Mouse (Mus musculus) midbrain, embryonic 14.5 days (tissue): ENCODE measurements at regions not wholly inside any gene's neighbourhood (a gene's known extent, or its start where the extent isn't known, plus 50 kb on each side); places are given as distances from the start of the nearest gene placed in this dataset.

Source experiments
- ATAC-seq: fragments of 200-750 bp; cut with Nextera tagmentation; 2 replicates; pipeline ENCODE4 v1.8.0; 2017; ENCODE audit warnings: moderate number of reproducible peaks, moderate library complexity; ENCODE audit not compliant: low FRiP score, low TSS enrichment
- DNase-seq: peaks from one replicate; pipeline ENCODE4 v3.0.0-alpha.2; 2015
- H3K27ac ChIP-seq: fragments of 300-500 bp; sonication (generic); replicated peaks from 2 replicates; pipeline ENCODE4 v1.5.1; 2014; ENCODE audit warnings: mild to moderate bottlenecking, low read depth, low read length, moderate library complexity
- H3K27me3 ChIP-seq: fragments of 300-500 bp; sonication (generic); 2 replicates; pipeline ENCODE4 v1.6.1; 2014; ENCODE audit warnings: low read length, control low read depth, mixed read lengths; ENCODE audit not compliant: control insufficient read depth, insufficient read depth
- H3K36me3 ChIP-seq: fragments of 300-500 bp; sonication (generic); 2 replicates; pipeline ENCODE4 v1.6.1; 2014; ENCODE audit warnings: low read length, control low read depth; ENCODE audit not compliant: control insufficient read depth, insufficient read depth
- H3K4me1 ChIP-seq: fragments of 300-500 bp; sonication (generic); 2 replicates; pipeline ENCODE4 v1.6.1; 2014; ENCODE audit warnings: mild to moderate bottlenecking, antibody characterized with exemption, low read length, control low read depth; ENCODE audit not compliant: control insufficient read depth, insufficient read depth
- H3K4me2 ChIP-seq: fragments of 300-500 bp; sonication (generic); 2 replicates; pipeline ENCODE4 v1.6.1; 2014; ENCODE audit warnings: mild to moderate bottlenecking, low read length, moderate library complexity
- H3K4me3 ChIP-seq: fragments of 300-500 bp; sonication (generic); replicated peaks from 2 replicates; pipeline ENCODE4 v1.5.1; 2014; ENCODE audit warnings: low read depth, low read length
- H3K9ac ChIP-seq: fragments of 300-500 bp; sonication (generic); replicated peaks from 2 replicates; pipeline ENCODE4 v1.6.1; 2014; ENCODE audit warnings: mild to moderate bottlenecking, low read length, moderate library complexity
- H3K9me3 ChIP-seq: fragments of 300-500 bp; sonication (generic); 2 replicates; pipeline ENCODE4 v1.6.1; 2016; ENCODE audit warnings: low read length, control low read depth, mixed read lengths; ENCODE audit not compliant: control insufficient read depth
- WGBS: fragments of 180-500 bp; shearing (Covaris S2); extraction: QIAGEN DNeasy Blood & Tissue Kit; methylation state at CpG from one replicate; pipeline ENCODE4 v1.1.7; 2014; 5-methylcytosine and 5-hydroxymethylcytosine counted together

- DNase-seq (no peak), ATAC-seq (peak; percentile 57; the same call in 1 of the 2 replicates)
- 92% methylated on average over 1 of the region's 1 CpGs for WGBS
- no peaks in the 10 kb centered on the region for H3K36me3 ChIP-seq
- no peak overlapping the region for H3K9ac ChIP-seq
- no peak overlapping the region for H3K4me3 ChIP-seq
- no peaks in the 10 kb centered on the region for H3K27me3 ChIP-seq
- no peaks in the 10 kb centered on the region for H3K9me3 ChIP-seq
- H3K27ac ChIP-seq, result no peak overlapping the region
- no peak overlapping the region for H3K4me2 ChIP-seq
- no peaks in the 10 kb centered on the region for H3K4me1 ChIP-seq
These were observed 280.2 kb upstream of the Fam49a start for GRCm38 (mm10) chr12:11981743-11982142.

GRCm38 (mm10) chr12:11993513-11993912 is 268.4 kb upstream of the Fam49a start:
- Histone ChIP-seq H3K4me2 (no peak overlapping the region), H3K4me3 (no peak overlapping the region), H3K9ac (no peak overlapping the region), H3K4me1 (no peaks in the 10 kb centered on the region), H3K36me3 (no peaks in the 10 kb centered on the region), H3K27ac (no peak overlapping the region), H3K9me3 (no peaks in the 10 kb centered on the region), H3K27me3 (no peaks in the 10 kb centered on the region)
- no peak for ATAC-seq
- no peak for DNase-seq
- WGBS, result 85% methylated on average over 1 of the region's 1 CpGs

GRCm38 (mm10) chr12:11999199-11999598 is 262.7 kb upstream of the Fam49a start:
- H3K4me3 ChIP-seq, result no peak overlapping the region
- no peaks in the 10 kb centered on the region for H3K36me3 ChIP-seq
- H3K4me1 ChIP-seq, result no peaks in the 10 kb centered on the region
- H3K9me3 ChIP-seq, result no peaks in the 10 kb centered on the region
- H3K9ac ChIP-seq, result no peak overlapping the region
- no peak overlapping the region for H3K27ac ChIP-seq
- H3K27me3 ChIP-seq, result no peaks in the 10 kb centered on the region
- H3K4me2 ChIP-seq, result no peak overlapping the region
- 80% methylated on average over 4 of the region's 4 CpGs for WGBS
- DNase-seq (no peak), ATAC-seq (no peak)

GRCm38 (mm10) chr12:12002414-12002813 is 259.5 kb upstream of the Fam49a start:
- no peak overlapping the region for H3K4me3 ChIP-seq
- H3K27ac ChIP-seq, result no peak overlapping the region
- DNase-seq (no peak), ATAC-seq (no peak)
- no peak overlapping the region for H3K4me2 ChIP-seq
- no peaks in the 10 kb centered on the region for H3K9me3 ChIP-seq
- H3K27me3 ChIP-seq, result no peaks in the 10 kb centered on the region
- WGBS, result 27% methylated on average over 3 of the region's 3 CpGs
- no peak overlapping the region for H3K9ac ChIP-seq
- H3K36me3 ChIP-seq, result no peaks in the 10 kb centered on the region
- no peaks in the 10 kb centered on the region for H3K4me1 ChIP-seq

GRCm38 (mm10) chr12:12010592-12010991 is 251.3 kb upstream of the Fam49a start:
- Histone ChIP-seq H3K36me3 (no peaks in the 10 kb centered on the region), H3K4me2 (no peak overlapping the region), H3K9me3 (no peaks in the 10 kb centered on the region), H3K27me3 (no peaks in the 10 kb centered on the region), H3K9ac (no peak overlapping the region), H3K4me1 (no peaks in the 10 kb centered on the region), H3K4me3 (no peak overlapping the region), H3K27ac (no peak overlapping the region)
- no peak for ATAC-seq
- no peak for DNase-seq

- no peak overlapping the region for H3K4me3 ChIP-seq
- ATAC-seq (no peak), DNase-seq (peak; percentile 45)
- no peaks in the 10 kb centered on the region for H3K36me3 ChIP-seq
- no peak overlapping the region for H3K4me2 ChIP-seq
- no peak overlapping the region for H3K27ac ChIP-seq
- no peaks in the 10 kb centered on the region for H3K27me3 ChIP-seq
- H3K4me1 ChIP-seq, result no peaks in the 10 kb centered on the region
- H3K9me3 ChIP-seq, result no peaks in the 10 kb centered on the region
- H3K9ac ChIP-seq, result no peak overlapping the region
- WGBS, result 82% methylated on average over 6 of the region's 6 CpGs
These were observed 238.0 kb upstream of the Fam49a start for GRCm38 (mm10) chr12:12023819-12024470.

- 89% methylated on average over 2 of the region's 2 CpGs for WGBS
- ATAC-seq, result no peak
These were observed 231.8 kb upstream of the Fam49a start for GRCm38 (mm10) chr12:12030039-12030550.

GRCm38 (mm10) chr12:12034521-12034920 is 227.4 kb upstream of the Fam49a start:
- Histone ChIP-seq H3K4me2 (no peak overlapping the region), H3K9me3 (no peaks in the 10 kb centered on the region), H3K27me3 (no peaks in the 10 kb centered on the region), H3K4me3 (no peak overlapping the region), H3K36me3 (no peaks in the 10 kb centered on the region), H3K9ac (no peak overlapping the region), H3K4me1 (no peaks in the 10 kb centered on the region), H3K27ac (no peak overlapping the region)
- ATAC-seq (no peak), DNase-seq (no peak)

More at GRCm38 (mm10) chr12:12030039-12030550, 231.8 kb upstream of the Fam49a start:
- Histone ChIP-seq H3K27ac (no peak overlapping the region), H3K9ac (no peak overlapping the region), H3K27me3 (no peaks in the 10 kb centered on the region), H3K4me2 (no peak overlapping the region), H3K9me3 (no peaks in the 10 kb centered on the region), H3K4me1 (no peaks in the 10 kb centered on the region), H3K36me3 (no peaks in the 10 kb centered on the region), H3K4me3 (no peak overlapping the region)
- no peak for DNase-seq

- H3K4me2 ChIP-seq, result no peak overlapping the region
- 91% methylated on average over 1 of the region's 1 CpGs for WGBS
- H3K4me3 ChIP-seq, result no peak overlapping the region
- no peak overlapping the region for H3K27ac ChIP-seq
- H3K4me1 ChIP-seq, result no peaks in the 10 kb centered on the region
- H3K9ac ChIP-seq, result no peak overlapping the region
- DNase-seq (no peak), ATAC-seq (no peak)
- no peaks in the 10 kb centered on the region for H3K9me3 ChIP-seq
- H3K36me3 ChIP-seq, result no peaks in the 10 kb centered on the region
- no peaks in the 10 kb centered on the region for H3K27me3 ChIP-seq
These were observed 222.7 kb upstream of the Fam49a start for GRCm38 (mm10) chr12:12039217-12039616.
